Mouse (Mus musculus): ENCODE results near the gene Jag1. TPM values are rescaled to one million over a fixed set of nuclear protein-coding genes. Genes with fewer than 3 reads are reported as not detected.

Jag1 gene
- polyA plus RNA-seq, 1 experiment from 2014 or later = 1.1 TPM

DNA sequence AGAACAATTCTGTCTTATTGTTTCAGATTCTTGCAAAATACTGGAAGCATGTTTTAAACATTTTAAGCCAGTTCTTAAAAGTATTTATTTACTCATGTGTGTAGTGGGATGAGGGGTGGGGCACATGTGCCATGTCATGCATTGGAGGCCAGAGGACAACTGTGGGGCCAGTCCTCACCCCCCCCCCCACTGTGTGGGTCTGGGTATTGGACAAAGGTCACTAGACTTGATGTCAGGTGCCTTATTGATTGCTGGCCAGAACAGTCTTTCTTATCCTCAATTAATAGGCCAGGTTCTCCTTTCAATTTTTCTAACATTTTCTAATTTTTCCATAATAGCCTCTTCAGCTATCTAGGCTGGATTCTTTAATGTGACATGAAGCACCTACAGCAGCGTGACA is 21.6 kb upstream of the Jag1 start:
- H3K27ac ChIP-seq (ENCODE audit: low read depth) = no peak overlapping the region
- WGBS (ENCODE audit: insufficient replicate concordance) = 68% methylated on average over 1 of the region's 1 CpGs
- H3K9ac ChIP-seq (replicated peaks) = no peak overlapping the region
- no peak overlapping the region for H3K4me3 ChIP-seq (ENCODE audit: low read depth, low read length)
- DNase-seq (peak; percentile 30), ATAC-seq (peak; percentile 74; the same call in 1 of the 2 replicates)
- no peaks in the 10 kb centered on the region for H3K9me3 ChIP-seq (ENCODE audit: low read length)
- no peaks in the 10 kb centered on the region for H3K4me1 ChIP-seq (ENCODE audit: insufficient read depth)
- no peaks in the 10 kb centered on the region for H3K36me3 ChIP-seq (replicated peaks; ENCODE audit: insufficient read depth, low read length)
- H3K4me2 ChIP-seq (ENCODE audit: low read depth, low read length) = no peak overlapping the region
- TF ChIP-seq EP300 (IDR thresholded peaks at IDR 0.05; ENCODE audit: low read depth) (no peak), CTCF (IDR thresholded peaks at IDR 0.05; ENCODE audit: low read depth) (no peak)
- no peaks in the 10 kb centered on the region for H3K27me3 ChIP-seq (ENCODE audit: insufficient read depth, low read length)

DNA sequence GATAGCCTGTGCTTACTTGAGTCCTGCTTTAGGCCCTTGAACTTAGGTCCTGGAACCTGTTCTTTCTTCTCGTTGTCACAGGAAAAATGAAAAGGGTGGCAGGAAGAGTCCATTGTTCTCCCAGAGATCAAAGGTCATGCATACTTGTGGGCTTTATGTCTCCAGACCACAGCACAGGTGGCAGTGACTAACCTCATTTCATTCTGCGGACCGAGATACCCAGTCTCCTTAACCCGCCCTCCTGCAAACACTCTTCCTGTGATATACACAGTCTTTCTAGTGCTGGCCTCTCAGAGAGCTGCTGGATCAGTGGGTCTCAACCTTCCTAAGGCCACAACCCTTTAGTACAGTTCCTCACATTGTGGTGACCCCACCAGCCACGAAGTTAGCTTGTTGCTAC is 17.6 kb upstream of the Jag1 start:
- ATAC-seq = no peak
- WGBS (ENCODE audit: insufficient replicate concordance) = 57% methylated on average over 5 of the region's 5 CpGs

DNA sequence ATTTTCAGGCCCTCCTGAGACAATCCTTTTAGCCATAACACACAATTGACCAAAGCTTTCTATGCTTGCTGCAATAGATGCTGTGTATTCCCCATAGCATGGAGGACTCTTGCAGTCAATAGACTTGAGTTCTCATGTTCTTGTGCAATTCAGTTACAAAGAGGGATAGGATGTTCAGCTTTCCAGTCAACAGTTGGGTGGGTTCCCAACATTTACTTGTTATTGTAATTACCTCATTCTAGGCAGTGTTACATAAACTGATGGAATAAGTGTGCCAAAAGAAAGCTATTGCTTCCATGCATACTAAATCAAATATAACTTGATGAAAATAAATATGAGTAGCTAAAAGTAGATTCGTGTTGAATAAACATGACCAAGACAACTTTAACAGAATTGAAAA is 8.4 kb upstream of the Jag1 start:
- peaks cover 4% of the 10 kb centered on the region; the same call in 1 of the 2 replicates for H3K9me3 ChIP-seq (ENCODE audit: low read length)
- no peaks in the 10 kb centered on the region for H3K36me3 ChIP-seq (replicated peaks; ENCODE audit: insufficient read depth, low read length)
- TF ChIP-seq EP300 (IDR thresholded peaks at IDR 0.05; ENCODE audit: low read depth) (no peak), CTCF (IDR thresholded peaks at IDR 0.05; ENCODE audit: low read depth) (no peak)
- DNase-seq = no peak
- H3K27me3 ChIP-seq (ENCODE audit: insufficient read depth, low read length) = no peaks in the 10 kb centered on the region
- no peak overlapping the region for H3K4me2 ChIP-seq (ENCODE audit: low read depth, low read length)
- H3K27ac ChIP-seq (ENCODE audit: low read depth) = no peak overlapping the region
- no peaks in the 10 kb centered on the region for H3K4me1 ChIP-seq (ENCODE audit: insufficient read depth)
- H3K4me3 ChIP-seq (ENCODE audit: low read depth, low read length) = no peak overlapping the region
- no peak for ATAC-seq
- no peak overlapping the region for H3K9ac ChIP-seq (replicated peaks)
- WGBS (ENCODE audit: insufficient replicate concordance) = 69% methylated on average over 1 of the region's 1 CpGs

More for the DNA sequence above, 17.6 kb upstream of the Jag1 start:
- Histone ChIP-seq H3K36me3 (replicated peaks; ENCODE audit: insufficient read depth, low read length) (no peaks in the 10 kb centered on the region), H3K4me2 (ENCODE audit: low read depth, low read length) (no peak overlapping the region), H3K9ac (replicated peaks) (no peak overlapping the region), H3K4me3 (ENCODE audit: low read depth, low read length) (no peak overlapping the region), H3K4me1 (ENCODE audit: insufficient read depth) (no peaks in the 10 kb centered on the region), H3K27ac (ENCODE audit: low read depth) (no peak overlapping the region), H3K27me3 (ENCODE audit: insufficient read depth, low read length) (no peaks in the 10 kb centered on the region), H3K9me3 (ENCODE audit: low read length) (no peaks in the 10 kb centered on the region)
- TF ChIP-seq CTCF (IDR thresholded peaks at IDR 0.05; ENCODE audit: low read depth) (no peak), EP300 (IDR thresholded peaks at IDR 0.05; ENCODE audit: low read depth) (no peak)
- DNase-seq = no peak

DNA sequence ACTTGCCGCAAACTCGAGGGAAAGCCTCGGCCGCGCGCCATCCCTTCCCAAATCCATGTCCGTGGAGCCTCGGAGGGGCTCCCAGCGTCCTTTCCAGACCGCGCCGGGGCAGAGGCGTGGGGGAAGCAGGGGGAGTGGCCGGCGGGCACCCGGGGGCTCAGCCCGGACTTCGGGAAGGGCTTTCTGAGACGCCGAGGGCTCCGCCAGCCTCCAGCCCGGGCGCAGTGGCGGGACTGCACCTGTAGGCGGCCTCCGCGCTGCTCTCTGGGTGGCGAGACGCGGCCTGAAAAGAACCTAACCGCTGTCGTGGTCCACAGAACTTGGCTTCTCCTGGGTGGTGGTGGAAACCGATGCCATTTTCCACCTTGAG is 862 bp upstream of the Jag1 start:
- peaks cover 17% of the 10 kb centered on the region for H3K27me3 ChIP-seq (ENCODE audit: insufficient read depth, low read length)
- peak overlapping the region; percentile 72 for H3K4me3 ChIP-seq (ENCODE audit: low read depth, low read length)
- TF ChIP-seq CTCF (IDR thresholded peaks at IDR 0.05; ENCODE audit: low read depth) = peak; percentile 81
- TF ChIP-seq EP300 (IDR thresholded peaks at IDR 0.05; ENCODE audit: low read depth) = no peak
- ATAC-seq (peak; percentile 75), DNase-seq (peak; percentile 85)
- no peaks in the 10 kb centered on the region for H3K9me3 ChIP-seq (ENCODE audit: low read length)
- 1% methylated on average over 31 of the region's 33 CpGs for WGBS (ENCODE audit: insufficient replicate concordance)
- H3K4me2 ChIP-seq (ENCODE audit: low read depth, low read length) = peak overlapping the region; percentile 82
- no peaks in the 10 kb centered on the region for H3K36me3 ChIP-seq (replicated peaks; ENCODE audit: insufficient read depth, low read length)
- peak overlapping the region; percentile 93 for H3K27ac ChIP-seq (ENCODE audit: low read depth)
- peak overlapping the region; percentile 79 for H3K9ac ChIP-seq (replicated peaks)
- peaks cover 18% of the 10 kb centered on the region for H3K4me1 ChIP-seq (ENCODE audit: insufficient read depth)

DNA sequence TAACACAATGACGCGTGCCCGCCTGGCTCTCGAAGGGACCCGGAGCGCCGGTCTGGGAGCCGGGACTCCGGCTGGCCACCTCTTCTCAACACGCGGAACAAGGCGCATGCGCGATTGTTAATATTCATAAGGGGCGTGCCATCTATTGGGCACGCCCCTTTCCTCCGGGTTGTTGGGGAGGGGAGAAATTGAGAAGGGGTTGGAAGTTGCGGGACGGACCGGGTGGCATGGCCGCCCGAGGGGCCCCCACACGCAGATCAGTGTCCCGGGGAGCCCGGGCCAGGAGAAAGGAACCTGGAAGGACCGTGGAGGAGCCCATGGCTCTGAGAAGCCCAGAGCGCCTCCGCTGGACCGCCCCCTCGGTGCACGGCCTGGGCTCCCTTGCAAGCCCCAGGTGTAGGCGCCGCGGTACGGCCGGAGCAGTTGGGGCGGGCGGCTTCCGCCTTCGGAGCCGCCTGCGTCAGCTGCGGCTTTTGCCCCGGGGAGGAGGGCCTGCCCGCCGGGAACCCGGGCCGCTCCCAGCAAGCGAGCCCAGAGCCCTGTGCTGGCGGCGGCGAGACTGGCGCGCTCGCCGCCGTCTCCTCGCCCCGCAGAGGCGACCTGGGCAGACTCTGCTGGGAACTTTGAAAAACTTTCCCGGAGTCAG is 354 bp upstream of the Jag1 start:
- peak overlapping the region; percentile 79 for H3K9ac ChIP-seq (replicated peaks)
- TF ChIP-seq EP300 (IDR thresholded peaks at IDR 0.05; ENCODE audit: low read depth) (no peak), CTCF (IDR thresholded peaks at IDR 0.05; ENCODE audit: low read depth) (no peak)
- peaks cover 18% of the 10 kb centered on the region for H3K4me1 ChIP-seq (ENCODE audit: insufficient read depth)
- H3K4me2 ChIP-seq (ENCODE audit: low read depth, low read length) = peak overlapping the region; percentile 82
- no peaks in the 10 kb centered on the region for H3K36me3 ChIP-seq (replicated peaks; ENCODE audit: insufficient read depth, low read length)
- peaks cover 17% of the 10 kb centered on the region for H3K27me3 ChIP-seq (ENCODE audit: insufficient read depth, low read length)
- WGBS (ENCODE audit: insufficient replicate concordance) = under 1% methylated on average over 56 of the region's 61 CpGs
- peak; percentile 87 for DNase-seq
- peak overlapping the region; percentile 93 for H3K27ac ChIP-seq (ENCODE audit: low read depth)
- ATAC-seq = peak; percentile 86
- H3K9me3 ChIP-seq (ENCODE audit: low read length) = no peaks in the 10 kb centered on the region
- H3K4me3 ChIP-seq (ENCODE audit: low read depth, low read length) = peak overlapping the region; percentile 72

DNA sequence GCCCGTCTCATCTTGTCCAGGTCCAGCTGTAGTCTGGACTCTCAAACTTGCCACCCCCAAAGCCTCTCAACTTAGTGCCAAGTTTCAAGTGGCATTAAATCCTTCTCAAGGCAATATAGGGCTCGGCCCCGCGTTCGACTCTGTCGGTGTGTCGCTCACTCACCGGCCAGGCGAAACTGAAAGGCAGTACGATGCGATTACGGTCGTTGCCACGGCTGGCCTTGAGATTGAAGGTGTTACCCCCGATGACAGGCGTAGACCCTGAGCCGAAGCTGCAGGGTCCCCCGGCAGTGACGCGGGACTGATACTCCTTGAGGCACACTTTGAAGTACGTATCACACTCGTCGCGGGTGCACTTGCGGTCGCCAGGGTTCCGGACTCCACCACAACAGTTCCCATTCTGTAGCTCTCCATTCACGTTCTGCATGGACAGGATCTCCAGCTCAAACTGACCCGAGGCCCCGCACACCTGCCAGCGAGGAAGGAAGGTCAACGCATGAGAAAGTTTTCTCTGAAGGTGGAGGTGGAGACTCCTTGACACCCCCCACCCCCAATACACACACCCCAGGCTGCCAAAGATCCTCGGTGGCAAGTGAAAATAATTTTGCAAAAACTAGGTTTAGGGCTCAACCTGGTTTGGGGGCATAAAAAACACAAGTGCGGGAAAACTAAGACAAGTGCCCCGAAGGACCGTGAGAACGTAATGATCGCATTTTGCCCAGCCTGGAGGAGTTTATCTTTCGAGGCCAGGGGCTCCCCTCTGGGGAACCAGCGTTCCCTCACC is 1.0 kb downstream of the Jag1 start:
- H3K4me3 ChIP-seq (ENCODE audit: low read depth, low read length) = peak overlapping the region; percentile 72
- H3K9me3 ChIP-seq (ENCODE audit: low read length) = no peaks in the 10 kb centered on the region
- no peaks in the 10 kb centered on the region for H3K36me3 ChIP-seq (replicated peaks; ENCODE audit: insufficient read depth, low read length)
- DNase-seq (peak; percentile 41), ATAC-seq (no peak)
- peak overlapping the region; percentile 82 for H3K4me2 ChIP-seq (ENCODE audit: low read depth, low read length)
- under 1% methylated on average over 40 of the region's 40 CpGs for WGBS (ENCODE audit: insufficient replicate concordance)
- TF ChIP-seq CTCF (IDR thresholded peaks at IDR 0.05; ENCODE audit: low read depth) = no peak
- TF ChIP-seq EP300 (IDR thresholded peaks at IDR 0.05; ENCODE audit: low read depth) = no peak
- peaks cover 17% of the 10 kb centered on the region for H3K27me3 ChIP-seq (ENCODE audit: insufficient read depth, low read length)
- H3K27ac ChIP-seq (ENCODE audit: low read depth) = peak overlapping the region; percentile 67
- peak overlapping the region; percentile 79 for H3K9ac ChIP-seq (replicated peaks)
- H3K4me1 ChIP-seq (ENCODE audit: insufficient read depth) = peaks cover 18% of the 10 kb centered on the region

All from liver, postnatal 0 days (tissue).